Mouse (Mus musculus) intestine, postnatal 0 days (tissue): ENCODE data around the gene Foxj3. TPM values are rescaled to one million over a fixed set of nuclear protein-coding genes. Genes with fewer than 3 reads are reported as not detected.

Experiments used
- ATAC-seq: fragments of 200-750 bp; cut with Nextera tagmentation; 2 replicates; pipeline ENCODE4 v1.8.0; 2017; ENCODE audit warnings: mild to moderate bottlenecking, moderate TSS enrichment, moderate library complexity
- H3K27ac ChIP-seq: fragments of 300-500 bp; sonication (generic); 2 replicates; pipeline ENCODE4 v1.5.1; 2014; ENCODE audit warnings: mild to moderate bottlenecking, low read depth, low read length, moderate library complexity
- H3K27me3 ChIP-seq: fragments of 300-500 bp; sonication (generic); replicated peaks from 2 replicates; pipeline ENCODE4 v1.6.1; 2014; ENCODE audit warnings: low read length, mixed read lengths; ENCODE audit not compliant: control insufficient read depth, insufficient read depth
- H3K36me3 ChIP-seq: fragments of 300-500 bp; sonication (generic); 2 replicates; pipeline ENCODE4 v1.6.1; 2014; ENCODE audit warnings: mild to moderate bottlenecking, moderate library complexity; ENCODE audit not compliant: control insufficient read depth, insufficient read depth
- H3K4me1 ChIP-seq: fragments of 300-500 bp; sonication (generic); replicated peaks from 2 replicates; pipeline ENCODE4 v1.6.1; 2014; ENCODE audit warnings: antibody characterized with exemption, low read length, mixed read lengths; ENCODE audit not compliant: control insufficient read depth, insufficient read depth
- H3K4me2 ChIP-seq: fragments of 300-500 bp; sonication (generic); replicated peaks from 2 replicates; pipeline ENCODE4 v1.6.1; 2014; ENCODE audit warnings: low read depth, mild to moderate bottlenecking, moderate library complexity
- H3K4me3 ChIP-seq: fragments of 300-500 bp; sonication (generic); 2 replicates; pipeline ENCODE4 v1.5.1; 2014; ENCODE audit warnings: low read depth, low read length
- H3K9ac ChIP-seq: fragments of 300-500 bp; sonication (generic); 2 replicates; pipeline ENCODE4 v1.6.1; 2014; ENCODE audit warnings: mild to moderate bottlenecking, low read depth, low read length
- H3K9me3 ChIP-seq: fragments of 300-500 bp; sonication (generic); 2 replicates; pipeline ENCODE4 v1.6.1; 2016; ENCODE audit warnings: mixed run types; ENCODE audit not compliant: control insufficient read depth
- CTCF ChIP-seq: sonication (generic); IDR thresholded peaks from 2 replicates; pipeline ENCODE4 v1.5.1; 2016; ENCODE audit warnings: low read depth, mild to moderate bottlenecking, control low read depth, antibody characterized with exemption, moderate library complexity
- WGBS: fragments of 180-500 bp; shearing (Covaris S2); extraction: QIAGEN DNeasy Blood & Tissue Kit; methylation state at CpG from one replicate; pipeline ENCODE4 v1.1.7; 2014; 5-methylcytosine and 5-hydroxymethylcytosine counted together
- polyA plus RNA-seq: library from polyadenylated mRNA; unstranded; fragments of >200 nt; fragmentation: Nextera tagmentation; extraction: Ambion mirVana; gene quantifications from 2 replicates; pipeline ENCODE4 v1.2.1, GENCODE M21; 2015

Gene Foxj3
- polyA plus RNA-seq, 1 experiment from 2014 or later: 11.8 TPM

- Histone ChIP-seq H3K27ac (no peak overlapping the region), H3K9ac (no peak overlapping the region), H3K27me3 (no peaks in the 10 kb centered on the region), H3K36me3 (no peaks in the 10 kb centered on the region), H3K4me3 (no peak overlapping the region), H3K4me1 (peaks cover 7% of the 10 kb centered on the region), H3K9me3 (no peaks in the 10 kb centered on the region), H3K4me2 (no peak overlapping the region)
- ATAC-seq: no peak
- TF ChIP-seq CTCF: no peak
- 33% methylated on average over 4 of the region's 4 CpGs for WGBS
These were observed 1.7 kb upstream of the Foxj3 start for GRCm38 (mm10) chr4:119535103-119535502.

DNA sequence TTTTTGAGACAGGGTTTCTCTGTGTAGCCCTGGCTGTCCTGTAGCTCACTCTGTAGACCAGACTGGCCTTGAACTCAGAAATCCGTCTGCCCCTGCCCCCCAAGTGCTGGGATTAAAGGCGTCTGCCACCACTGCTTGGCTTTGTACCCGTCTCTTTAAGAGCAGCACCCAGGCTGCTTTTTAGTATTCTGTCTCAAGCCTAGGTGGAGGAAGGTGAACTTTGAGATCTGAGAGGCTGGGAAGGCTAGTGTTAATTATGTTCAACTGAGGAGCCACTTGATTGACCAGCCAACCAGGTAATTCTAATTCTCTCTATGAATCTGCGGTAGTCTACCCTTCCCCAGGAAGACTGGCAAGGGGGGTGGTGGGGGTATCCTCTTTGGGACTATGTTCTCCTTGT is 632 bp downstream of the Foxj3 start:
- peaks cover 7% of the 10 kb centered on the region for H3K4me1 ChIP-seq
- ATAC-seq: no peak
- WGBS: 60% methylated on average over 4 of the region's 4 CpGs
- H3K27ac ChIP-seq: peak overlapping the region; percentile 99
- peak overlapping the region; percentile 91 for H3K4me2 ChIP-seq
- no peak overlapping the region for H3K9ac ChIP-seq
- H3K27me3 ChIP-seq: no peaks in the 10 kb centered on the region
- TF ChIP-seq CTCF: no peak
- no peaks in the 10 kb centered on the region for H3K9me3 ChIP-seq
- no peak overlapping the region for H3K4me3 ChIP-seq
- no peaks in the 10 kb centered on the region for H3K36me3 ChIP-seq

DNA sequence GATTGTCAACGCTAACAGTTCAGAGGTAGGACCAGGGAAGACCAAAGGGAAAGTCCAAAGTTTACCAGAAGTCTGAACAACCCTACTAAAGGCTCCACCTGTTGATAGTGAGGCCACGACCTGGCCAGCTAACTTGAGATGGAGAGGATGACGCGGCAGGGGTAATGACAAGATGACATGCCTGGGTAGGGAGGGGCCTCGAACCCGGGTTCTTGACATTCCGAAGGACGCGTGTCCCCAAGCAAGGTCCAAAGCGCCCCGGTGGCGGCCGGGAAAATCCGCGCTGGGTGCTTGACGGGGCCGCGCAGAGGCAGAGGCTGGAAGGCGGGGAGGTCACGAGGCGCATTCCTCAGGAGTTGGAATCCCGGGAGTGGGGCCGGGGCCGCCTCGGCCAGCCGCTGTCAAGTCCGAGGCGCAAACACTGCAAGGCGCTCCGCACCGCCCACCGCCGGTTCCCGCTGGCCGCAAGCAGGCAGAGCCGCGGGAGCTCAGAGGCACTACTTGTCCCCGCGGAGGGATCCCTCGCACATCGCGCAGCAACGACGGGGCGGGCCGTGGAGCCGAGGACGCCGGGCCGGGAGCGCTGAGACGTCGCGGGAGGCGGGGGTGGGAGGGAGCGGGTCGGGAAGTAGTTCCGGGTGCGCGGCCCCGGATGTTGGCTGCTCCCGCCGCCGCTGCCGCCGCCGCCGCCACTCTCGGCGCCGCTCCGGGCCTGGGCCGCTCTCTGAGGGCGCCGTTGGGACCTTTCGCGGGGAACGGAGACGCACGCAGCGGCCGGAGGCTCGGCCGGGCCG is 2.4 kb downstream of the Foxj3 start, which contains the start of gene Frg2f1:
Frg2f1 (minus strand) TSS at position 499 of the 794 bp plus-strand sequence.
- H3K9me3 ChIP-seq: no peaks in the 10 kb centered on the region
- H3K4me1 ChIP-seq: peaks cover 7% of the 10 kb centered on the region
- H3K27me3 ChIP-seq: no peaks in the 10 kb centered on the region
- peak within 1 kb of the TSS; percentile 99 for H3K27ac ChIP-seq
- peak within 1 kb of the TSS; percentile 91 for H3K4me3 ChIP-seq
- TF ChIP-seq CTCF: peak; percentile 18; the same call in 1 of the 2 replicates
- H3K4me2 ChIP-seq: peak within 1 kb of the TSS; percentile 91
- under 1% methylated on average over 58 of the region's 85 CpGs for WGBS
- ATAC-seq: peak; percentile 92
- no peaks in the 10 kb centered on the region for H3K36me3 ChIP-seq
- H3K9ac ChIP-seq: peak within 1 kb of the TSS; percentile 97

- no peaks in the 10 kb centered on the region for H3K9me3 ChIP-seq
- peak overlapping the region; percentile 97 for H3K9ac ChIP-seq
- peak overlapping the region; percentile 99 for H3K27ac ChIP-seq
- no peaks in the 10 kb centered on the region for H3K27me3 ChIP-seq
- H3K4me1 ChIP-seq: peaks cover 7% of the 10 kb centered on the region
- H3K4me3 ChIP-seq: peak overlapping the region; percentile 91
- TF ChIP-seq CTCF: no peak
- no peaks in the 10 kb centered on the region for H3K36me3 ChIP-seq
- H3K4me2 ChIP-seq: peak overlapping the region; percentile 91
- WGBS: under 1% methylated on average over 57 of the region's 76 CpGs
- ATAC-seq: peak; percentile 29
These were observed 3.2 kb downstream of the Foxj3 start for GRCm38 (mm10) chr4:119539836-119540532.

GRCm38 (mm10) chr4:119540533-119540890 is 3.7 kb downstream of the Foxj3 start:
- H3K4me1 ChIP-seq: peaks cover 7% of the 10 kb centered on the region
- no peaks in the 10 kb centered on the region for H3K27me3 ChIP-seq
- WGBS: 2% methylated on average over 10 of the region's 10 CpGs
- no peak for TF ChIP-seq CTCF
- H3K9ac ChIP-seq: peak overlapping the region; percentile 97
- peak overlapping the region; percentile 91 for H3K4me2 ChIP-seq
- H3K9me3 ChIP-seq: no peaks in the 10 kb centered on the region
- no peak overlapping the region for H3K27ac ChIP-seq
- H3K36me3 ChIP-seq: no peaks in the 10 kb centered on the region
- ATAC-seq: no peak
- H3K4me3 ChIP-seq: peak overlapping the region; percentile 91

- H3K27me3 ChIP-seq: no peaks in the 10 kb centered on the region
- 38% methylated on average over 1 of the region's 1 CpGs for WGBS
- ATAC-seq: no peak
- no peak overlapping the region for H3K27ac ChIP-seq
- H3K9ac ChIP-seq: no peak overlapping the region
- no peaks in the 10 kb centered on the region for H3K9me3 ChIP-seq
- no peak overlapping the region for H3K4me3 ChIP-seq
- no peaks in the 10 kb centered on the region; the same call in 1 of the 2 replicates for H3K4me1 ChIP-seq
- no peak overlapping the region for H3K4me2 ChIP-seq
- no peak for TF ChIP-seq CTCF
- no peaks in the 10 kb centered on the region for H3K36me3 ChIP-seq
These were observed 14.1 kb downstream of the Foxj3 start for GRCm38 (mm10) chr4:119550864-119551263.
